Mouse (Mus musculus) hindbrain, embryonic 10.5 days (tissue): ENCODE results near the gene Abcc10. TPM values are rescaled to one million over a fixed set of nuclear protein-coding genes. Genes with fewer than 3 reads are reported as not detected.

Source experiments
- polyA plus RNA-seq: library from polyadenylated mRNA; unstranded; fragments of >200 nt; fragmentation: Nextera tagmentation; extraction: Ambion mirVana; gene quantifications from 2 replicates; pipeline ENCODE4 v1.2.1, GENCODE M21; 2016

Abcc10 gene
- polyA plus RNA-seq, 1 experiment from 2014 or later, result 7.6 TPM

Other genes starting within 250 kb of the Abcc10 start
- 148 and 151 TPM in 2 replicates for gene Mrps18a, start 217.4 kb downstream of the Abcc10 start, polyA plus RNA-seq
- gene Rsph9, start 184.1 kb downstream of the Abcc10 start, polyA plus RNA-seq, result 14.5 and 20.5 TPM in 2 replicates
- gene Mad2l1bp, start 174.8 kb downstream of the Abcc10 start, polyA plus RNA-seq, result 38.7 and 38.9 TPM in 2 replicates
- gene Gtpbp2, start 167.3 kb downstream of the Abcc10 start, polyA plus RNA-seq, result 32.6 and 37.8 TPM in 2 replicates
- gene Polh, start 125.7 kb downstream of the Abcc10 start, polyA plus RNA-seq, result 13.0 and 13.1 TPM in 2 replicates
- gene Xpo5, start 125.6 kb downstream of the Abcc10 start, polyA plus RNA-seq, result 59.2 and 66.8 TPM in 2 replicates
- gene Polr1c, start 80.3 kb downstream of the Abcc10 start, polyA plus RNA-seq, result 107 and 135 TPM in 2 replicates
- 73.1 and 85.0 TPM in 2 replicates for gene Yipf3, start 80.3 kb downstream of the Abcc10 start, polyA plus RNA-seq
- gene Lrrc73, start 74.8 kb downstream of the Abcc10 start, polyA plus RNA-seq, result 2.0 and 3.8 TPM in 2 replicates
- gene Tjap1, start 45.3 kb downstream of the Abcc10 start, polyA plus RNA-seq, result 60.1 and 67.3 TPM in 2 replicates
- gene Dlk2, start 30.9 kb downstream of the Abcc10 start, polyA plus RNA-seq, result 1.4 and 1.5 TPM in 2 replicates
- 10.5 and 12.6 TPM in 2 replicates for gene Zfp318, start 55.4 kb upstream of the Abcc10 start, polyA plus RNA-seq
- gene Crip3, start 100.6 kb upstream of the Abcc10 start, polyA plus RNA-seq, result 0.50 and 0.64 TPM in 2 replicates
- not detected in 2 replicates for gene Slc22a7, start 110.1 kb upstream of the Abcc10 start, polyA plus RNA-seq
- gene Ttbk1, start 159.3 kb upstream of the Abcc10 start, polyA plus RNA-seq, result 1.4 and 2.1 TPM in 2 replicates
- gene Dnph1, start 168.4 kb upstream of the Abcc10 start, polyA plus RNA-seq, result 75.2 and 91.2 TPM in 2 replicates
- gene Cul9, start 218.0 kb upstream of the Abcc10 start, polyA plus RNA-seq, result 4.5 and 7.6 TPM in 2 replicates
- 5.9 and 7.8 TPM in 2 replicates for gene Srf, start 227.8 kb upstream of the Abcc10 start, polyA plus RNA-seq